Mouse (Mus musculus): Measurements from ENCODE around the gene Gnao1.

Gnao1 gene

DNA sequence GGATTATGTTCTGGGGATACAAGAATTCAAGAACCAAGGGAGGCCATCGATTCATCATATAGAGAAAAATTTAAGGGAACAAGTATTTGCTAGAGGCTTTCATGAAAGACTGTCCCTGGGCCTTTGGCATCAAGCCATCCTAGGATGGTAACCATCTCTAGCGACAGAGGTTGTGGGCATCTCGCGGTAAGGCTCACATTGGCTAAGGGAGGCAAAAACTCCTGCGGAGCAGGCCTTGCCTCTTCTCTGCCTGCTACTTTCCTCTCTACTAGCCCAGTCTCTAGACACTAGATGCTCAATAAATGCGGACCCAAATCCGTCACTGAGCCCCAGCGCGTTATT lies at the start of gene Gnao1:
TSS of gene Gnao1 (plus strand) at position 281 of the 342 bp plus-strand sequence.
- DNase-seq = no peak

DNA sequence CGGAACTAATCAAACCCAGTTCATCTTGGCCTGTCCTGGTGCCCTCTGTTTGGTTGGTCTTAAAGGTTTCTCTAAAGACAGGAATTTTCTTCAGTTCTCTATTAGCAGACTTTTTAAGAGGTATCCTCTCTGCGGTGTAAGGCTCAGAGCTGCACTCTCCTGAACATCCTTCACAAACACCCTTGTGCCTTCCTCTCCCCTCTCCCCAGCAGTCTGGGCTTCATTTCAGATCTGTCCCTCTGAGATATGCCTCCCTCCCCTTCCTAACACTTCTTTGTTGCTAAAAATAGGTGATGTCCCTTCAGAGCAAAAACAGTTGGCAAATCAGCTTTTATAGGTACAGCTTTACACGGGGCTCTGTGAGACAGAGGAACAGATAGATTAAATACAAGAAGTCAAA lies 32.2 kb upstream of the Gnao1 start:
- DNase-seq = no peak

DNA sequence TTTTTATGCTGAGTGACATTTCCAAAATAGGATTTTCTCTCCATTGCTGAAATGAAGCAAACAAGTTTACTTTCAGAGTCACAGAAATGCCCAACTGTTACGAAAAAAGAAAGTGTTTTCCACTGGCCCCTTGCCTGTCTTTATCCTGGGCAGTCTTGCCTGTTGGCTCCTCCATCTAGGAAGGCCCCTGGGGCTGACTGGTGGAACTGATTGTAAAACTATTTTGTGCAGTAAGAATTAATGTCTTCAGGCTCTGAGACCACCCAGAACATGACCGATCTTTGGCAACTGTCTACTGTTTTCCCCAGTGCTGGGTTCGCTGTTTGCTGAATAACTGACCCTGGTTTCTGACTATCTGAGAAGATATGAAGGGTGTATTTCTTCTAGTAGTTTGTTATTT lies 540 bp upstream of the Gnao1 start:
- DNase-seq = peak; percentile 75

DNA sequence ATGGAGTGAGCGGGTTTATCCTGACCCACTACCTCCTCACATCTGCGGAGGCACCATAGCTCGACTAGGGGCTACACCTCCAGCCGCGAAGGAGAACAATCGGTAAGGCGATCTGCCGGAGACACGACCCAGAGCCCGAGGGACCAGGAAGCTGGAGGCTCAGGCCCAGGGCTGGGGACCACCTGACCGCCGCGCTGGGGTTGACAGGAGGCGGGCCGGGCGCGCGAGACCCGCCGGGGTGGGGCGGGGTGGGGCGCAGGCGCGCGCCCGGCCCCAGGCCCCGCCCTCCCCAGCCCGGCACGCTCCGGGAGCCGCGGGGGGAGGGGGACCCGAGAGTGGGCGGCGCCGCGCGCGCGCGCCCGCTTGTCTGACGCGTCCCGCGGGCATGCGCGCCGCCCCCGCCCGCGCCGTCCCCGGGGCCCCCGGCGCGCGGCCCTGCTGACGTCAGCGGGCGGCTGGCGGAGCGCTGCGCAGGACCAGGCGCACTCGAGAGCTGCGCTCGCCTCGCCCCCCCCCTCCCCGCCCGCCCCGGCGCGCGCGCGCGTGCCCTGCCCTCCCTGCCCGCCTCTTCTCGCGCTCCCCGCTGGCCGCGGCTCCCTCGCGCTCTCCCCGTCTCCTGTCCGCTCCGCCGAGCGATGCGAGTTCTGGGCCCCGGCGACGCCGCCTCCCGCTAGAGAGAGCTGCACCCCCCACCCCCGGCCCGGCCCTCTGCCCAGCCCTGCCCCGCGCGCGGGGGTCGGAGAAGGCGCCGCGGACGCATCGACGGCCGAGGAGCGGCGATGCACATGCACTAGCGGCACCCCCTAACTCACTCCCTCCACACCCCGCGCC lies 477 bp downstream of the Gnao1 start:
- DNase-seq = peak; percentile 90

DNA sequence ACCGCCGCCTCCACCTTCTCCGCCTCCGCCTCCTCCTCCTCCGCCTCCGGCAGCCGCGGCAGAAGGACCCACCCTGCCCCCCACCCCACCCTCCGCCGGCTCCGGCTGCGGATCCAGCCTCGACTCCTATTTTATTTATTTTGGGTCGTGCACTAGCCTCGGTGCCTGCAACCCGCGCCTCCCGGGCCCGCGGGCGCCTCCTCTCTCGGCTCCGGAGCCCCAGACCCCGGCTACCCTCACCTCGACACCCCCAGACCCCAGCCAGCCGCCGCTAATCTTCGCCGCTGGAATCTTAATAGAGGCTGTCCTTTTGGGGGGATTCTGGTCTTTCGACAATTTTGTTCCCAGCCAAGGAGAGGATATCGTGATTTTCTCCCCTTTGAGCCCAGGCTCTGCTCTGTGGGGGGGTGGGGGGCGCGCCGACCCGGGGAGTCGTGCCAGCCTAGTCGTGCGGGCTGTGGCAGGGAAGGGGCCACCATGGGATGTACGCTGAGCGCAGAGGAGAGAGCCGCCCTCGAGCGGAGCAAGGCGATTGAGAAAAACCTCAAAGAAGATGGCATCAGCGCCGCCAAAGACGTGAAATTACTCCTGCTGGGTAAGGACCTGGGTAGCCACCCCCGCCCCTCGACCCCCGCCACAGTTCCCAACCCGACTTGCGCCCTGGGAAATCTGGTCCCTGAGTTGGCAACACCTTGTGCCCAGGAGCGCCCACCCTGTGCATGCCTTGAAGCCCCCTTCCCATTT lies 1.3 kb downstream of the Gnao1 start:
- DNase-seq = peak; percentile 78

DNA sequence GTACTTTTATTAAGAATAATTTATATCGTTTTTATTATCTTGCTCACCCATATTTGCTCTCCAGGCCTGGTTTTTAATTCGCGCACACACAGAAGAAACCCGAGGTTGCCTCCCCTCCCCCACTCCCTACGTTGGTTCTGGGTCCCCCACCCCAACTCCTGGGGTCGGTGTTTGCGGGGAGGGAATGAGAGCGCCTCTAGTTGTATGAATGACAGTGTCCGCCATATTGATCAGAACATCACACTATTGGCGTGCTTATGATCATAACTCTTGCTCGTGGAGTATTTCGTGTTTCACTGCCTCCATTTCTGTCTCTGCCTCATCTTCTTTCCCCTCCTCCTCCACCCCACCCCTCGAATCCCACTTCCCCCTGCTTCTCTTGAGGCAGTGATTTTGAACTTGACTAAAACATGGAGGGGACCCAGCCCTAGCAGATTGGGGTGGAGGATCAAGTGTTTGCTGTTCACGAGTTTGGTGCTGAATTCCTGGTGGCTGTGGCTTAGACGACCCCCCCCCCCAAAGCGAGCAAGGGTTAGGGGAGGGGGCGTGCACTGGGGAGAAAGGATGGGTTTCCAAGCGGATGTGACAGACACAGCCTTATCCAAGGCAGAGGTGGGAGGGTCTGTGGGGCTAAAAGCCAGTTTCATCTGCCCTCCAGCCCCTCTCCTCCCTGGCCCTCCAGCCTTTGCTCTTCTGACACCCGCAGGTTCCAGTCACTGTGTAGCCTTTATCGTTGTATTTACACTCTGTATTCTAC lies 2.1 kb downstream of the Gnao1 start:
- DNase-seq = peak; percentile 79

DNA sequence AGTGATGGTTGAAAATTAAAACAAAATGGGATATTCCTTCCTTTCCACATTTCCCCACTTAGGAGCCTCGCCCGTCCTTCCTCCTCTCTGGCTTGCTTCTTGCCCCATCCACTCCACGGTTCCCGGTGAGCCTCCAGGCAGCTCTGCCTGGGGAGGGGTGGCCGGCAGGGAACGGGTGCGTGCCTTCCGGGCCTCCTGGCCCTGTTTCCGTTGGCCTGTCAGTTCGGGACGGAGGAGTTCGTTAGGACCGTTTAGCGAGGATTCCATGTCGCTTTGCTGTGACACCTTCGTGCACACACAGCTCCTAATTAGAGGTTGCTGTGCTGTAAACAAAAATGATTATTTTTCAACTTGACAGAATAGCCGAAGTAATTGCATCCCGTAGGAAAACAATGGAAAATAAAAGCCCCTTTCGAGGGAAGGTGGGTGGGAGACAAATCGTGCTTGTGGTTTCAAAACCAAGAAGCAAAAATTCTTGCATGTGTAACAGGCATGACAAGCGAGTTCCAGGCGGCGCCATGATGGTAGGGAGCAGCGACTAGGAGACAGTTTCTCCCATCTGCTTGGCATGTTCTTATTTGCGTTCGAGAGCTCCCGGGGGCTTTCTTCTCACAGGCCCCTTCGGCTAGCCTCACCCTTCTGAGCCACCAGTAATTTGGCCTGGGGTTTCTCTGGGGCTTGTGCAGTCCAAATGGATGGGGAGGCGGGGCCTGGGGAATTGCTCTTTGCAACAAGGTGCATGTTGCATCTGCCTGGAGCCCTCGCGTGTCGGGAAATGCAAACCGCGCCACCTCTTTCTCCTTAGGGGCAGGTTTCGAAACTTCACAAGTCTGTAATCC lies 3.0 kb downstream of the Gnao1 start:
- peak; percentile 68 for DNase-seq

DNA sequence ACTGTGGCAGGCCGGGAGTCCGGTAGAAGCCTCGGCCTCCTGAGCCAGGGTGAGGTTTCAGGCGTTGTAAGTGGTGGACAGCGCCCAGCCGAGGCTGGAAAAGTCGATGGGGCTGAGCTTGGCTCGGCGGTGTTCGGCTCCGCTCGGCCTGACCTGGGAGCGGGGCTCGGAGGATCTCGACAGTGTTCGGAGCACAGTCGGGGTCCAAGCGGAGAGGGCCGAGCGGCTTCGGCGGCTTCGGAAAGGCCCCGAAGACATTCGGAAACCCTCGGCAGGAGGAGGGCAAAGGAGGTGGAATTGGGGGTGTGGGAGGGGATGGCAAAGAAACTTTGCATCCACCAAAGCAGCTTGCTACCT lies 3.6 kb downstream of the Gnao1 start:
- DNase-seq = peak; percentile 97

DNA sequence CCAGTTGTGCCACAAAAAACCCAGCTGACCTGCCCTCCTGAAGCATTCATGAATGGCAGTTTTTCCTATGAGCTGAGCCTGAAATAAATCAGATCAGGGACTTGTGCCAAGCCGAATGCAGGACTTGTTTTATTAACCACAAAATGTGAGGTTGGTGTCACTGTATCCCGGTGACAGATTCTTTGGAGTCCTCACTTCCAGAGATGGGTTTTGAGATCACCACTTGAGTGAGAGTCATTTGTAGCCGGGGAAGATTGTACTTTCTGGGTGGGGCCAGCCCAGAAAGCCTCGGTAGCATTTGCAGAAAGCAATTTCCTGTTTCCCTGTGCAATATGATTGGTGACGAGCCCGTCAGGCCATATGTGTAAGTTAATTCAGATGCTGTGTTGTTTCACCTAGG lies 4.5 kb downstream of the Gnao1 start:
- peak; percentile 78 for DNase-seq

DNA sequence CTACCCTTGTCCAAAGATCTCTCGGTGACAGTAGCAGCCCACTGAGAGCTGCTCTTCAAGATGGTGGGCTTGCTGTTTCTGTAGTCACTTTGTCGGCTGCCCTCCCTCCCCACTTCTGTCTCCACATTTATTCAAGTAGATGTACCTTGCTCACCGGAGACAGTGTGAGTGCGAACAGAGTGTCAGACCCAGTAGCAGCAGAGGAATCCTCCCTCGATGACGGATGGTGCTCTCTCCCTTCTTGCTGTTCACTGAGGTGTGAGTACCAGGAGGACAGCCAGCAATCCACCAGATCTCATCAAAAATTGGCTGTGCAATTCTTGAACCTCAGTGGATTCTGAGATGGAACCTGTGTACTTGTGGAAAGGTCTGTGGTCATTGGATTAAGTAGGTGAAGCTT lies 6.5 kb downstream of the Gnao1 start:
- peak; percentile 59 for DNase-seq

DNA sequence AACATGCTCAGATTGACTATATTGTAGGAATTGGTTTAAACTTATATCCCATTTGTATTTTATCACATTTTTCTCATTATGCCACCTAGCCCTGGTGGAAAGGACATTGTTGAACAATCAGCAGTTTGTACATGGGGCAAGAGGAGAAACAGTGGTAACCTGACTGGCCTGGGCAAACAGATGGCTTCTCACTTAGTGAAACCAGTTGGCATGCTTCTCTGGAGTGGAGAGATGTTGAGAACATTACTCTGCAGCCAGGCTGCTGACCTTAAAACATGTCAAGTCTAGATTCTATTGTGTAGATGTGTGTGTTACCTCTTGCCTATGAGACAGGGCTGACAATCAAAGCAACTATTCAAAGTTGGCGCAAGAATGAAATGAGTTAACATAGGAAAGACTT lies 7.6 kb downstream of the Gnao1 start:
- DNase-seq = peak; percentile 77

DNA sequence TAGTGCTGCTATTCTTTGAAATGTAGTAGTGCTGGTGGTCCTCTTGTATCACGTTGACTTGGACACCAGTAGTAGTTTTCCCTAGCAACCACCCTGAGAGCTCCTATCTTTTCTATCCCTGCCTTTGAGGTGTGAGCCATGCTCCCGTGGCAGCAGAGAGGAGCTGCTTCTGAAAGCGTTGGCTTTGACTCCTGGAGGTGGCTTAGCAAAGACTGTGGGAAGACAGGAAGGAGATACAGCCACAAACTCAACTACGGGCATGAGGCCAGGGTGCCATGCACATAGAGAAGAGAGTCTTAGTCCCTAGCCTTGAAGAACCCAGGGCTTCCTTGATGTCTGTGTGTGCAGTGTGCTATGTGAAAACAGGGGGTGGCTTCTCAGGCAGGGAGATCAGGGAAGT lies 10.2 kb downstream of the Gnao1 start:
- peak; percentile 33 for DNase-seq

DNA sequence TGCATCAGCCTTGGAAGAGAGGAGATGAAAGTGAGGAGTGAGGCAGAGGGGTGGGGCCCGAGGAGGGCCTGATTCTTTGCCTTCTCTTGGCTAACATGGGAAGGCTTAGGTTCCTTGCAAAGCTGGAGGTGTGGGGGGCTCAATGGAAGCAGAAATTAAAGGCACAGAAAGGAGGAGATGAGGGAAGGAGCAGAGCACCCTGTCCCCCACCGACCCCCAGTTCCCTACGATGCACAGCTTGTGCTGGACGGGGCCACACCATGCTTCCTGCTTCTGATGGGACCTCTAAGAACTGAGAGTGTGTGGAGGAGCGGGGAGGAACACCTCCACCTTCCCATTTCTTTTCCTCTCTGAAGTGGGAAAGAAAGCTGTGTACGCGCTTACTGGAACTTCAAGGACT lies 11.6 kb downstream of the Gnao1 start:
- peak; percentile 4 for DNase-seq

DNA sequence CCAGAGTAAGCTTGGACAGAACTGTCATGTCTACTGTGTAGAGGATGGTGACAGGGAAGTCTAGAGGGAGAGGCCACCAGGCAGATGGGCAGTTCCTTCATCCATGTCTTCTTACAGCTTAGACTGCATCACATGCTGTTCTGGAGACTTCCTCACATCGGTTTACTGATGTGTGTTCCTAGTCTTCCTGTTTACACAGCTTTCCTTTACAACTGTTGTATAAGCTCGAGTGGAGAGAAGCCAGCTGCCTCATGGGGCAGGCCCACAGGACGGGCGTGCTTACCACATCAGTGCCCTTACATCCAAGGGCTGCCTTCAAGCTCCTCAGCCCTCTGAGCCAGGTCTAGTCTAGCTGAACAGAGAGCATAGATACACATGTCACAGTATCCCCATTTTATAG lies 15.6 kb downstream of the Gnao1 start:
- no peak for DNase-seq

DNA sequence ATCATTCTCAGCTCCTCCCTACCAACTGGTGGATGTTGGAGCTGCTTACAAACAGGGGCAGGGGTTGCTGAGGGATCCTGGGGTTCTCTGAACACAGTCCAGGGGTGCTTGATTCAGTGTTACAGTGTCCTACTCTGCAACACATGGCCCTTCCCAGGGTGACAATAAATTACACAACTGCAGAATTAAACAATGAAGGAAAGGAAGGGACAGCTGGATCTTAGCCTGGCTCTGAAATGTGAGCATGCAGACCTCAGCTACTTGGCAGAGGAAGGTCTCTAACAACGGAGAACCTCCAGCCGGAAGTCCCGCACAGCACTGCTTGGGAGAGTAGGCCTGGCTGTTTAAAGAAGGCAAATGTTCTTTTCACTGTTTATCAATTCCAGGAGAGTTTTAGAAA lies 20.9 kb downstream of the Gnao1 start:
- no peak for DNase-seq

DNA sequence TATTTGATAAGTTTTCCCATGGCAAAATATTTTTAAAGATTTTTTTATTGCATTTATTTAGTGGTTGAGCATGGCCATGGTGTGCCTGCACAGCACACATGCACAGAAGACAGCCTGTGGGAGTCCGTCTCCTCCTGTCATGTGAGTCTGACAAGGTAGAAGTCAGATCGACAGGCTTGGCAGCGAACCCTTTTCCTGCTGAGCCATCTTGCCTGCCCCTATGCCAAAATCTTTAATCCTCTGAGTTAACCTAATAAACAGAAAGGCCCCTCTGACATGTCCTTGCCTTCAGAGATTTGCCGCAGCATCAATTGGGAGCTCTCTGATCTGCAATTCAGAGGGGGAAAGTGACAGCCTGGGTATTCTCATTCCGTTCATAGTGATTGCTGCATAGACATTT lies 26.0 kb downstream of the Gnao1 start:
- DNase-seq = peak; percentile 77

DNA sequence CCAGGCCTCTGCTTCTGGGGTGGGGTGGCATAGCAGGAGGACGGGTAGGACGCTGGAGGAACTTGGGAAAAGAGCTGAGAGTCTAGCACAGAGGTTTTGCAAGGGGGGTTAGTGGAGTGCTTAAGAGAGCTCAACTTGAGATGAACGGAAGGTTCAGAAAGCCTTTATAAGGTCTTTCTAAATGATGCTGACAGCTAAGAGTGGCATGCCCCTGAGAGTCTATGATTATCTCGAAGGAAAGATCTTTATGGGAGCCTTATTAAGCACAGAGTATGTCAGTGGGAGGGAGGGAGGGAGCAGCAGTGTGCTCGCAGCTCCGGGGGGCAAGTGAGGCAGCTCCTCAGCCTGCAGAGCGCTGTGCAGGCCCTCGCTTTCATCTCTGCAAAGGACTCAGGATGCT lies 29.3 kb downstream of the Gnao1 start:
- no peak for DNase-seq

DNA sequence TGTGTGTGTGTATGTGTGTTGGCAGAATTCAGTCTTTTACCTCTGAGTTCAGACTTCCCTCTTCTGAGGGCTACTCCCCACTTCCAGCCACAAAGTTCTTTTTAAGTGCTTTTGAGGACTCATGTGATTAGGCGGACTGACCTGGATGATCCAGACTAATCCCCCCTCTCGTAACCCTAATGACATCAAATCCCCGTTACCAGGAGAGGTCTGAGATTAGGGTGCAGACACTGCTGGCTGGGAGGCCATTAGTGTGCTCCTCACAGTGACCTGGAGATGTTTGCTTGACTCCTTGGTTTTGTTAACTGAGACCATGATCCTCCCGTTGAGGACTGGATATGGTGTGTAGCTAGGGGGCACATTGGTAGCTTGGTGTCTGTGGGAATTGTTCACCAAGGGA lies 30.7 kb downstream of the Gnao1 start:
- DNase-seq = no peak

DNA sequence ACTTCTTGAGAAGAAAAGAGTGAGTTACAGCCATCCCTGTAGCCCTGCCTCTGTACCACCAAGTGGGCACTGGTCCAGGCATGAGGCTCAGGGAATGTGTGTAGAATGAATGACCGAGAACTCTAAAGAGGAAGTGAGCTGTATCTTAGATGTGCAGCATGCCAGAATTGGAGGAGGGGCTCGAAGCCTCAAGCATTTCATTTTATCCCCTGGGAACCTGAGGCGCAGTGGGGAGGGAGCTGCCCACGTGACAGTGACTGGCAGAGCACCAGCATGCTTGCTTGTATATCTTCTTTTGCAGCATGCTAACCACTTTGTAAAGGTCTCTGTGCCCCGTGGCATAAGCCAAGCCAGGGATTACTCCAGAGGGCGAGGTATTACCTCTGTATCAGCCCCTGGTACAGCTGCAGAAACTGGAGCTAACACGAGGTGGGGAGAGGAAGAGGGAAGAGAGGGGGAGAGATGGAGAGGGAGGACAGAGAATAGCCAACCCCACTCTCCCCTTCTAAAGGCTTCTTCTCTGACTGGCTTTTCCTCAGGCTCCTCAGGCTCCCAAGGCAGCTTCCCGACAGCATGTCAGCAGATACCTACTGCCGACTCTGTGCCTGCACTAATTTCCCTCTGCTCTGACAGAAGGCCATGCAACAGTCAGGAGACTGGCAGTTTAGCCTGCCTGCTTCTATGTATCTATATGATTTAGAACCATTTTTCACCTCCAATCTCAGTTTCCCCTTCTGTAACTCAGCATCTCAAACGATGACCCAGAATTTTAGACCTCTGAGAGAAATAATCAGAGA lies 31.4 kb downstream of the Gnao1 start:
- DNase-seq = peak; percentile 71

DNA sequence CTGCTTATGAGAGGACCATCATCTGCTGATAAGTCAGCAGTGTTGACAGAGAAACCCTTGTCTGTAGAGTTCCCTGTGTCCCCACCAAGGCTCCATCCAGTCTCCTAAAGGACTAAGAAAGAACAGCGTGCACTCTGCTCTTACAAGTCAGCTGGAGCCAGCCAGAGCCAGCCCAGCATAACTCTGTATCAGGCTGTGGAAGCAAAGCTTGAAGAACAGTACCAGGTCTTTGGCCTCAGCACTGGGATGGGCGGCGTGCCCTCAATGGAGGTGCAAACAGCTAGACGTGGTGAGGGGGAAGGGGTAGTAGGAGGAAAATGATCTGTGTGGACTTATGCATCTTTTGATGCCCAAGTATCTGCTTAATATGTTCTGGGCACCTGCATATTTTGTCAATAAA lies 32.8 kb downstream of the Gnao1 start:
- no peak for DNase-seq

DNA sequence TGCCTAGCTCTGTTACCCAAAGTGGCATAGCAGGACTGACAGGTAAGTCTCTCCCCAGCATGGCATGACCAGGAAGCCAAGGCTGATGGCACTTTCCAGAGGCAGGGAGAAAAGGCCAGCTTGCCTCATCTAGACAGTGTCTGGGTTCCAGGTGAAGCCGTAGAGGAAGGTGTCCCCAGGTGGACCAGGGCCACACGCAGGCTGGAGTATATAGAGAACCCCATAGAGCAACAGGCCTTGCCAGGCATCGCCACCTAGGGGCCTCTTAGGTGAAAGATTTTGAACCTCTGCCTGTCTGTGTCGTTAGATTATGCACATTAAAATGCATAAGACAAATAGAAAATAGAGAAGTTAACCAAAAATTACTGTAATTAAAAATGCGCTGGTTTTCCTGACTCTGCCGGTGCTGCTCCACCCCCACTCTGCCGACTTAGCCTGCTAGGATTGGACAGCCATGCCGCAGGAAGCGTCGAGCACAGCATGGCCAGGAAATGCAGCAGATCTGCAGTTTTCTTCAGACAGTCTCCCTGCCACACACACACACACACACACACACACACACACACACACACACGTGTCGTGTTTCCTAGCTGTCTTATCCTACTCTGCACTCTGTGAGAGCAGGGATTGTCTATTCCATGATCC lies 34.2 kb downstream of the Gnao1 start:
- DNase-seq = peak; percentile 68

DNA sequence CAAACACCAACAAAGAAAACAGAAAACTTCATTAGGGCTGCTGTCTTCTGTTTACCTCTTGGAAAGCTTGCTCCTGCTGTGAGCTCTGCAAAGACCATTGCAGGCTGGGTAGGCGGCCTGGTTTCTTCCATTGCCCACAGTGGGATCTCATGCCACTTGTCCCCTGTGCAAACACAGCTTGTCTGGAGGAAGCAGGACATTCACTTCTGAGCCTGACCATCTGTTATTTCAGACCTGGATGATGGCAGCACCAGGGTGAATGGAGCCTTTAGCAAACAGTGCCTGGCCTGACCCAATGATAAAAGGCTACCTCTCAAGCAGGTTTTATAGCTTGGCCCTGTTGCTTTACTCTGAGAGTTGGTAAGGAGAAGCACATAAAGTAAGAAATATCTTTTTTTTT lies 35.4 kb downstream of the Gnao1 start:
- DNase-seq = peak; percentile 93

All from cerebellum, adult 9-10 months (tissue).